Comparison of ENCODE assay signal across 24 mouse cellular contexts in genomic region chr9:70237136-70237535, GRCm38 (mm10). TPM values are rescaled to one million over a fixed set of nuclear protein-coding genes. Genes with fewer than 3 reads are reported as not detected.
DNase-seq lines count a peak whose midpoint lies in the region; ATAC-seq lines count a peak whose summit lies in the region.
"Had no signal": no experiment of that assay in that cellular context is flagged by ENCODE, and none has a peak within 500 bp of the region (broad histone marks: within the 10 kb centered on the region; RNA-seq: fewer than 3 reads in every experiment).

No protein-coding gene starts in this region.

- peaks cover 9% of the 10 kb centered on the region for H3K36me3 ChIP-seq in megakaryocyte, embryonic 14.5 days (replicated peaks; ENCODE audit: low read length)
- no peaks in the 10 kb centered on the region for H3K36me3 ChIP-seq in intestine, embryonic 16.5 days (ENCODE audit: control insufficient read depth, insufficient read depth, low read length)
- no peaks in the 10 kb centered on the region for H3K36me3 ChIP-seq in limb, embryonic 10.5 days
- H3K36me3 ChIP-seq in hindbrain, embryonic 12.5 days: no peaks in the 10 kb centered on the region
- H3K36me3 ChIP-seq: embryonic facial prominence, embryonic 15.5 days; forebrain, embryonic 10.5 days; heart, embryonic 15.5 days; hindbrain, embryonic 15.5 days had no signal

- peak overlapping the region; percentile 35 for H3K4me3 ChIP-seq in megakaryocyte, embryonic 14.5 days (replicated peaks)
- H3K4me3 ChIP-seq in intestine, embryonic 16.5 days (ENCODE audit: low read length): no peak overlapping the region
- no peak overlapping the region for H3K4me3 ChIP-seq in limb, embryonic 10.5 days
- H3K4me3 ChIP-seq in hindbrain, embryonic 12.5 days: no peak overlapping the region
- H3K4me3 ChIP-seq: embryonic facial prominence, embryonic 15.5 days; erythroblast, embryonic 14.5 days; forebrain, embryonic 10.5 days; heart, adult 2 months; heart, embryonic 15.5 days; hindbrain, embryonic 15.5 days had no signal

- H3K27me3 ChIP-seq in megakaryocyte, embryonic 14.5 days (replicated peaks): no peaks in the 10 kb centered on the region
- no peaks in the 10 kb centered on the region for H3K27me3 ChIP-seq in intestine, embryonic 16.5 days (replicated peaks; ENCODE audit: control insufficient read depth, insufficient read depth, low read length)
- no peaks in the 10 kb centered on the region for H3K27me3 ChIP-seq in limb, embryonic 10.5 days (ENCODE audit: low read depth, poor library complexity, severe bottlenecking)
- H3K27me3 ChIP-seq in hindbrain, embryonic 12.5 days: no peaks in the 10 kb centered on the region
- H3K27me3 ChIP-seq: embryonic facial prominence, embryonic 15.5 days; heart, embryonic 15.5 days; hindbrain, embryonic 15.5 days; Patski had no signal

- H3K4me2 ChIP-seq in intestine, embryonic 16.5 days (ENCODE audit: low read depth, low read length): no peak overlapping the region
- no peak overlapping the region for H3K4me2 ChIP-seq in hindbrain, embryonic 12.5 days (replicated peaks)
- H3K4me2 ChIP-seq: embryonic facial prominence, embryonic 15.5 days; heart, embryonic 11.5 days; heart, embryonic 15.5 days; hindbrain, embryonic 15.5 days had no signal

- 46% methylated on average over 3 of the region's 3 CpGs for WGBS in intestine, embryonic 16.5 days
- 89% methylated on average over 3 of the region's 3 CpGs for WGBS in limb, embryonic 10.5 days
- 81% methylated on average over 3 of the region's 3 CpGs for WGBS in hindbrain, embryonic 12.5 days

- H3K9me3 ChIP-seq in megakaryocyte, embryonic 14.5 days: no peaks in the 10 kb centered on the region
- no peaks in the 10 kb centered on the region for H3K9me3 ChIP-seq in intestine, embryonic 16.5 days (ENCODE audit: control insufficient read depth, low read length)
- no peaks in the 10 kb centered on the region for H3K9me3 ChIP-seq in limb, embryonic 10.5 days (replicated peaks)
- H3K9me3 ChIP-seq in hindbrain, embryonic 12.5 days (replicated peaks): no peaks in the 10 kb centered on the region
- H3K9me3 ChIP-seq: embryonic facial prominence, embryonic 15.5 days; forebrain, embryonic 10.5 days; heart, embryonic 15.5 days; hindbrain, embryonic 15.5 days had no signal

- peak overlapping the region; percentile 28; the same call in 1 of the 2 replicates for H3K27ac ChIP-seq in intestine, embryonic 16.5 days (ENCODE audit: low read length)
- H3K27ac ChIP-seq in limb, embryonic 10.5 days: no peak overlapping the region
- H3K27ac ChIP-seq in hindbrain, embryonic 12.5 days: no peak overlapping the region
- H3K27ac ChIP-seq: embryonic facial prominence, embryonic 15.5 days; forebrain, embryonic 10.5 days; heart, adult 2 months; heart, embryonic 15.5 days; hindbrain, embryonic 15.5 days had no signal

- no peak for ATAC-seq in megakaryocyte, adult 5-6 weeks (ENCODE audit: poor library complexity, severe bottlenecking)
- ATAC-seq in intestine, embryonic 16.5 days: no peak
- ATAC-seq in hindbrain, embryonic 12.5 days (ENCODE audit: low FRiP score): no peak
- ATAC-seq: forebrain, embryonic 14.5 days; Patski had no signal

- DNase-seq in A20 (ENCODE audit: low read depth, low spot score): peak; percentile 87
- DNase-seq in B cell, adult 2 months: peak; percentile 57 to 67
- no peak for DNase-seq in limb, embryonic 10.5 days (ENCODE audit: low spot score)
- DNase-seq in cerebellum, postnatal 4 days (ENCODE audit: low spot score in 2 of 2): no peak
- DNase-seq: adrenal gland, postnatal 14 days; cerebellum, adult 18-20 months; cerebellum, adult 9-11 months; cerebellum, postnatal 36 days; embryo, embryonic 11 days; gastrocnemius, postnatal 14 days; heart, adult 2 months; heart, postnatal 14 days had no signal

- peaks cover 81% of the 10 kb centered on the region for H3K4me1 ChIP-seq in megakaryocyte, embryonic 14.5 days
- H3K4me1 ChIP-seq in intestine, embryonic 16.5 days (ENCODE audit: control insufficient read depth, insufficient read depth, low read length): peaks cover 36% of the 10 kb centered on the region
- H3K4me1 ChIP-seq in limb, embryonic 10.5 days: peaks cover 18% of the 10 kb centered on the region
- no peaks in the 10 kb centered on the region for H3K4me1 ChIP-seq in hindbrain, embryonic 12.5 days
- H3K4me1 ChIP-seq: forebrain, embryonic 10.5 days; hindbrain, embryonic 15.5 days had no signal

- no peak overlapping the region for H3K9ac ChIP-seq in intestine, embryonic 16.5 days (ENCODE audit: low read depth, low read length)
- H3K9ac ChIP-seq in hindbrain, embryonic 12.5 days: no peak overlapping the region
- H3K9ac ChIP-seq: embryonic facial prominence, embryonic 15.5 days; heart, embryonic 15.5 days; hindbrain, embryonic 15.5 days had no signal

RNA-seq across cellular contexts. Expression of gene Myo1e, which starts 30.0 kb away (rescaled TPM):
- 7.1 and 16.7 TPM in 2 replicates for polyA plus RNA-seq in megakaryocyte, embryonic 14.5 days (2012; ENCODE audit: insufficient read depth, low replicate concordance)
- 0.59 TPM in 1 of 2 replicates, not detected in the other for total RNA-seq in megakaryocyte, adult 5-6 weeks (2015)
- 0.51 and 1.1 TPM in 2 replicates for total RNA-seq in megakaryocyte, adult 5-6 weeks (2017)
- 18.2 and 19.5 TPM in 2 replicates for polyA plus RNA-seq in intestine, embryonic 16.5 days (2015; fragmentation: Nextera tagmentation; extraction: Ambion mirVana)
- 13.3 and 18.9 TPM in 2 replicates for polyA plus RNA-seq in limb, embryonic 10.5 days (2016; fragmentation: Nextera tagmentation; extraction: Ambion mirVana)
- 16.2 and 17.9 TPM in 2 replicates for polyA plus RNA-seq in hindbrain, embryonic 12.5 days (2016; fragmentation: Nextera tagmentation; extraction: Ambion mirVana)

Comparison
In these comparisons a context has a peak if more than half of its experiments do, and no peak if none do; other contexts are left out.
1. DNase-seq: peak in A20 (single experiment) and B cell, adult 2 months (2 of 2); none in limb, embryonic 10.5 days (single experiment) and cerebellum, postnatal 4 days (0 of 2).